Mouse (Mus musculus) adrenal gland, adult (tissue): ENCODE results near the gene Spsb3.

Experiments used
- DNase-seq, 2 experiments: peaks; one replicate each; pipeline ENCODE4 v3.0.0; 2022 to 2023; ENCODE audit warnings: low spot score in 1 of 2; ENCODE audit not compliant: inconsistent age in 2 of 2

The Spsb3 gene

GRCm38 (mm10) chr17:24886134-24886931, at the start of gene Spsb3, which contains the start of gene Nubp2:
Gene Spsb3, plus strand, starts transcription at chr17:24886643.
Gene Nubp2, minus strand, starts transcription at chr17:24886349.
- DNase-seq, result peak; percentile 98 to 99

- no peak for DNase-seq
Observed at GRCm38 (mm10) chr17:24839842-24840241, 46.6 kb upstream of the Spsb3 start, which contains the start of gene Hagh. Gene Hagh, plus strand, starts transcription at chr17:24840143.

DNA sequence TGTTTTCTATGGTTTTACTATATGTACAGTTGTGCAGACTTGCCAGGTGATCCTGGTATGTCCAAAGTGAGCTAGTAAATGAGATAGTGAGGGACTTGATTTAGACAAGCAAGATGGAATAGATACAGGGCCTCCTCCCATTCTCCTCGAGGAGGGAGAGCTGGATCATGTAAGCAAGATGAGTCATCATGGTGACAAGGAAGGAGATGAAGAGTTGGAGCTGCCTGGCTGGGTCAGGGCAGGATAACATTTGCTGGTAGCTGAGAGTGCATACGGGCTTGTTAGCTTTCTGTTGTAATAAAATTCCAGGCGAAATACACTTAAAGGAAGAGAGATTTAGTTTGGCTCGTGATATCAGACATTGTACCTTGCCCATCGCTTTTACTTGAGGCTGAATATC, 46.1 kb upstream of the Spsb3 start:
- DNase-seq, result peak; percentile 24 to 60

- DNase-seq, result peak; percentile 13 to 48
Observed at GRCm38 (mm10) chr17:24841133-24841532, 45.3 kb upstream of the Spsb3 start.

GRCm38 (mm10) chr17:24842631-24843030, 43.8 kb upstream of the Spsb3 start:
- peak in 1 of 2 experiments; percentile 47 for DNase-seq

GRCm38 (mm10) chr17:24844525-24844924, 41.9 kb upstream of the Spsb3 start:
- no peak for DNase-seq

DNA sequence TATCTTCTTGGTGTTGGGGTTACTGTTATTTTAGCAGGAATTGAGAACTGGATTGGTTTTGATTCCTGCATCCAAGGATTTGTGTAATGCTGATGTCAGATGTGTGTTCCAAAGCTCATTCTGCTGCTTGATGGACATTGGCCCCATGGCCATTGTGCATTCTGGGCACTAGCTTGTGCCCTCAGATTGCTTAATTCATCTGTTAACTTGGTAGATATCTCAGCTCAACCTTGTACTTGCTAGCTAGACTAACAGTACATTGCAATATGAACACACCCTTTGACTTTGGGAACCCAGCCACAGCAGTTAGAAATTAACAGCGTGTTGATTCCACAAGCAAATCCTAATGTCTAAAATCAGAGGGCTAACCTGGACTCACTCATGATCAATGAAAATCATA, 39.1 kb upstream of the Spsb3 start:
- DNase-seq, result no peak

DNA sequence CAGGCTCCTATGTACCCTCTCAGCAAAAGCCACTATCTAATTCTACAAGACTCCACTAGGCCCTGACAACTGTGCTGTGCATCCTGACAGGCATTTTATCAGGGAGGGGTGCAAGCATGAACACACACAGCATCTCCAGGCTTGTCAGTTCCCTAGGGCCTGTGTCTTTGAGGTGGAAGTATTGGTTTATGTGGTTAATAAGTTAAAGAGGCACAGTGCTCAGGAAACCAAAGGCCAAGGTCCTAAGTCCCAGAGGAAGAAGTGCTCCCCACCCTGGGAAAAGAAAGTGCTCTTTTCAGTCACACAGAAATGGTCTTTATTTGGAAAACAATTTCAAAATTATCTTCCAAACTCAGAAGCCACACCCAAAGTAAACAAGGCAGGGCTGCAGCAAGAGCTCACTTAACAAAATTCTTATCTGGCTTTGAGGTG, 37.8 kb upstream of the Spsb3 start:
- DNase-seq, result no peak

- no peak for DNase-seq
Observed at GRCm38 (mm10) chr17:24849733-24850064, 36.7 kb upstream of the Spsb3 start.

GRCm38 (mm10) chr17:24850065-24850772, 36.2 kb upstream of the Spsb3 start, which contains the start of gene Fahd1:
Gene Fahd1, minus strand, starts transcription at chr17:24850364.
- peak; percentile 97 to 99 for DNase-seq

DNA sequence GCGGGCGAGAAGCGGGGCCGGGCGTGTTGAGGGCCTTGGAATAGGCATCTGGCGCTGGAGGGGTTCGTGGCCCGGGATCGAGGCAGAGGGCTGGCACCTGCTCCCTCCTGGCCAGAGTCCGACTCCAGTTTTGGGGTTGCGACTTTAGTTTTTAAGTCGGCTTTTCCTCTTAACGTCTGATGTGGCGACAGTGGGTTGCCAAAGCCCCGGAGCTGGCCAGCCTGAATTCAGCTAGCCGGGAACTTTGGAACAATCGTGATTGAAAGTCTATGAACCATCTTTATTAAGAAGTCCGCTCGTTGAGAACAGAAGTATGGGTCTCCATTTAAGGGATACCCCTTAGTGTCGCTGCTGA, 35.7 kb upstream of the Spsb3 start:
- no peak for DNase-seq

DNA sequence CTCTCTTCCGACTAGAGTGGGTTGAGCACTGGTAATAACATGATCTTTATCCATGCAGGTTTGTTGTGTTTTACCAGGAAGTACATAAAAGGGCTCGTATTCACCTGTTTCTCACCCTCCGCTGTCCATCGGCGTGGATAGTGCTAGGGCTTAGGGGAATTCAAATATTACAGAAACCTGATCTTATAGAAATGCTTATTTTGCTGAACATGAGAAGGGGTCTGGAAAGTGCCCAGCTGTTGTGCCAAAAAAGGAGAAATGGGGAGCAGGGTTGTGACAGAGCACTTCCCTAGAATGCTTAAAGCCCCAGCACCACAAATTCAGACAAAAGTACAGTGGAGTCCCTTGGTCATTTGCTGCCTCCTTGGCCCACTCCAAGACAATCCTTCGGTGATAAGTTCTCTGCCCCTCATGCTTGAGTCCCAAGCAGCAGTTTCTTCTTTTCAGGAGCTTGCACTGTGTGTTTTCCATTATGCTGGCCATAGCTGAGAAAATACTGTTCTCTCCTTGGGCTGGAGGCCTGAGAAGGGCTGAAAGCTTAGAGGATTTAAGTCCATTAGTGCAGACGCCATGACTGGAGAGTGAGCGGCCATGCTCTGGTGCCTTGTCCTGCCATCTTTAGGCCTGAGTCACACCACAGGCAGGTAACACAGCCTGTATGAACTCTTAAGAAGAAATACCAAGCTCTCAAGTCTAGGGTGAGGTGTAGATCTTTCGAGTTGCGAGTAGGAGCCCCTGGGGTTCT, 34.9 kb upstream of the Spsb3 start:
- no peak for DNase-seq

GRCm38 (mm10) chr17:24855838-24856464, 30.5 kb upstream of the Spsb3 start:
- DNase-seq, result peak; percentile 39 to 63

GRCm38 (mm10) chr17:24856589-24856988, 29.9 kb upstream of the Spsb3 start:
- no peak for DNase-seq

- DNase-seq, result no peak
Observed at GRCm38 (mm10) chr17:24857831-24858470, 28.5 kb upstream of the Spsb3 start.

DNA sequence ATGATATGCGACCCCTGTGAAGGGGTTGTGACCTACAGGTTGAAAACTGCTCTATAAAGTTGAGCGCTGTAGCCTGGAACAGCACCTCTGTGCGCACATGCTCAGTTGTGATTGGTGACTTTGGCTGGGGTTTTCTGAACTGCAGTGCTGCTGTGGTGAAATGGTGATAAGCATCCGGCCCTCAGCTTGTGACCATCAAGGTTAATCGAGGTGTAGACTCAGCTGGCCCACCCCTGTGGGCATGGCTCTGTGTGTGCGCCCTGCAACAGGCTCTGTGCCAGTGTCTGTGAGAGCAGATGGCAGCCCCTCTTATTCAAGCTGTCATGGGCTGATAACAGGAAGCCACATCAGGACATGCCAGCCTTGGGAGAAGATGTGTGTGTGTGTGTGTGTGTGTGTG, 27.5 kb upstream of the Spsb3 start:
- no peak for DNase-seq

GRCm38 (mm10) chr17:24860076-24860475, 26.4 kb upstream of the Spsb3 start:
- DNase-seq, result no peak

DNA sequence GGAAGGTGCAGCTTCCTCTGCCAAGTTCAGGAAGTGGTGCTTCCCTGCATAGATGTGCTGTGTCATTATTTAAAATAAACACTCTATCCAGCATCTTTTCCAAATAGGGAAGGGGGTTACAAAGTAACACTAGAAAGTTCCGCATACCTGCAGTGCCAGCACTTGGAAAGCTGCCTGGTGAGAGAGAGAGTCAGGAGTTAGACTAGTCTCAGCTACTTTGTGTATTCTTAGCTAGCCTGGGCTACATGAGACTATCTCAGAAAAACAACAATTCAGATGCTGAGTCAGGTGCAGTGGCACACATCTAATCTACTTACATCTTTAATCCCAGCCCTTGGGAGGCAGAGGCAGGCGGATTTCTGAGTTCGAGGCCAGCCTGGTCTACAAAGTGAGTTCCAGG, 24.7 kb upstream of the Spsb3 start:
- DNase-seq, result no peak

GRCm38 (mm10) chr17:24865776-24866175, 20.7 kb upstream of the Spsb3 start, which contains the start of gene Igfals:
Gene Igfals, plus strand, starts transcription at chr17:24865997.
- no peak for DNase-seq

GRCm38 (mm10) chr17:24867914-24868313, 18.5 kb upstream of the Spsb3 start:
- DNase-seq, result no peak
